Mouse (Mus musculus) G1E (cell line): Measurements from ENCODE around the gene Zfp708.

ENCODE experiments used
- CTCF ChIP-seq: IDR thresholded peaks from 2 replicates; pipeline ENCODE4 v1.5.1; 2012; ENCODE audit warnings: low read depth, low read length, inconsistent platforms, mixed read lengths
- GATA1 ChIP-seq: IDR thresholded peaks from 2 replicates; pipeline ENCODE4 v1.6.1; 2012; ENCODE audit warnings: borderline replicate concordance, low read length, inconsistent platforms, mixed read lengths
- GATA2 ChIP-seq: IDR thresholded peaks from 2 replicates; pipeline ENCODE4 v1.6.1; 2012; ENCODE audit warnings: low read depth, low read length, inconsistent platforms, borderline replicate concordance
- POLR2AphosphoS5 ChIP-seq: IDR thresholded peaks from 2 replicates; pipeline ENCODE4 v1.6.1; 2012; ENCODE audit warnings: low read depth, low read length, inconsistent platforms; ENCODE audit not compliant: insufficient replicate concordance
- TAL1 ChIP-seq: conservative IDR thresholded peaks from 2 replicates; pipeline ENCODE4 v1.6.1; 2012; ENCODE audit warnings: low read depth, low read length, inconsistent platforms, mixed read lengths

DNA sequence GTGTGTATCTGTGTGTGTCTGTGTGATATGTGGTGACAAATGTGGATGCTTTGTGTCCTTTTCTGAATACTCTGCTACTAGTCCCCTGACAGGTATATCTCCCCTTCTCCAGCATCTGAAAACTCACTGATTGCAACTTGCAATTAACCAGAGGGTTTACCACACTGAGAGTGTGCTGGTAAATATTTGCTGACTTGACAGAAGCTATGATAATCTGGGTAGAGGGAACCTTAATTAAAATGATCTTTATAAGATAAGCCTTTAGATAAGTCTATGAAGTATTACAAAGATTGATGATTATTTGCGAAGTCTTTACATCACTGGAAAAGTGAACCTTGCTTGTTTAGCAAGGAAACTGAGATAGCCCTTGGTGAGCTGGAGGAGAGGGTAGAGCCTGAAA, 26.7 kb upstream of the Zfp708 start:
- TF ChIP-seq CTCF: no peak
- no peak for TF ChIP-seq GATA1
- TF ChIP-seq TAL1: no peak
- no peak for TF ChIP-seq POLR2AphosphoS5
- no peak for TF ChIP-seq GATA2
